Mouse (Mus musculus): Measurements from ENCODE around the gene Anpep. TPM values are rescaled to one million over a fixed set of nuclear protein-coding genes. Genes with fewer than 3 reads are reported as not detected.

The Anpep gene
- polyA plus RNA-seq, 1 experiment from 2014 or later: 31.4 TPM

GRCm38 (mm10) chr7:79883613-79884334, 22.9 kb upstream of the Anpep start:
- Histone ChIP-seq H3K9me3 (ENCODE audit: control insufficient read depth, low read length) (no peaks in the 10 kb centered on the region), H3K27me3 (ENCODE audit: control insufficient read depth, insufficient read depth, low read length) (no peaks in the 10 kb centered on the region), H3K4me2 (replicated peaks; ENCODE audit: low read depth) (no peak overlapping the region), H3K36me3 (ENCODE audit: control insufficient read depth, insufficient read depth, low read length) (no peaks in the 10 kb centered on the region; the same call in 1 of the 2 replicates), H3K27ac (replicated peaks) (no peak overlapping the region), H3K9ac (ENCODE audit: low read length) (no peak overlapping the region), H3K4me3 (ENCODE audit: low read depth, low read length) (no peak overlapping the region), H3K4me1 (replicated peaks; ENCODE audit: control insufficient read depth, insufficient read depth) (no peaks in the 10 kb centered on the region)
- 69% methylated on average over 7 of the region's 7 CpGs for WGBS
- TF ChIP-seq EP300 (optimal IDR thresholded peaks at IDR 0.05): no peak
- TF ChIP-seq CTCF (IDR thresholded peaks at IDR 0.05; ENCODE audit: low read depth): no peak
- no peak for DNase-seq (ENCODE audit: low spot score)
- no peak for ATAC-seq (ENCODE audit: low FRiP score, low TSS enrichment)

GRCm38 (mm10) chr7:79881901-79882300, 21.0 kb upstream of the Anpep start:
- Histone ChIP-seq H3K9me3 (ENCODE audit: control insufficient read depth, low read length) (no peaks in the 10 kb centered on the region), H3K9ac (ENCODE audit: low read length) (no peak overlapping the region), H3K27me3 (ENCODE audit: control insufficient read depth, insufficient read depth, low read length) (no peaks in the 10 kb centered on the region), H3K4me1 (replicated peaks; ENCODE audit: control insufficient read depth, insufficient read depth) (no peaks in the 10 kb centered on the region), H3K4me2 (replicated peaks; ENCODE audit: low read depth) (no peak overlapping the region), H3K36me3 (ENCODE audit: control insufficient read depth, insufficient read depth, low read length) (no peaks in the 10 kb centered on the region; the same call in 1 of the 2 replicates), H3K27ac (replicated peaks) (no peak overlapping the region), H3K4me3 (ENCODE audit: low read depth, low read length) (no peak overlapping the region)
- 73% methylated on average over 6 of the region's 6 CpGs for WGBS
- no peak for DNase-seq (ENCODE audit: low spot score)
- no peak for TF ChIP-seq EP300 (optimal IDR thresholded peaks at IDR 0.05)
- no peak for TF ChIP-seq CTCF (IDR thresholded peaks at IDR 0.05; ENCODE audit: low read depth)
- no peak for ATAC-seq (ENCODE audit: low FRiP score, low TSS enrichment)

GRCm38 (mm10) chr7:79880998-79881397, 20.1 kb upstream of the Anpep start:
- ATAC-seq (ENCODE audit: low FRiP score, low TSS enrichment): peak; percentile 47; the same call in 1 of the 2 replicates
- Histone ChIP-seq H3K4me2 (replicated peaks; ENCODE audit: low read depth) (no peak overlapping the region), H3K36me3 (ENCODE audit: control insufficient read depth, insufficient read depth, low read length) (no peaks in the 10 kb centered on the region; the same call in 1 of the 2 replicates), H3K27ac (replicated peaks) (peak overlapping the region; percentile 30), H3K4me1 (replicated peaks; ENCODE audit: control insufficient read depth, insufficient read depth) (no peaks in the 10 kb centered on the region), H3K27me3 (ENCODE audit: control insufficient read depth, insufficient read depth, low read length) (no peaks in the 10 kb centered on the region), H3K9me3 (ENCODE audit: control insufficient read depth, low read length) (no peaks in the 10 kb centered on the region), H3K4me3 (ENCODE audit: low read depth, low read length) (no peak overlapping the region), H3K9ac (ENCODE audit: low read length) (no peak overlapping the region)
- TF ChIP-seq EP300 (optimal IDR thresholded peaks at IDR 0.05) (no peak), CTCF (IDR thresholded peaks at IDR 0.05; ENCODE audit: low read depth) (no peak)
- 49% methylated on average over 3 of the region's 3 CpGs for WGBS
- no peak for DNase-seq (ENCODE audit: low spot score)

- Histone ChIP-seq H3K4me1 (replicated peaks; ENCODE audit: control insufficient read depth, insufficient read depth) (no peaks in the 10 kb centered on the region), H3K9ac (ENCODE audit: low read length) (no peak overlapping the region), H3K4me2 (replicated peaks; ENCODE audit: low read depth) (no peak overlapping the region), H3K27ac (replicated peaks) (no peak overlapping the region), H3K27me3 (ENCODE audit: control insufficient read depth, insufficient read depth, low read length) (no peaks in the 10 kb centered on the region), H3K9me3 (ENCODE audit: control insufficient read depth, low read length) (no peaks in the 10 kb centered on the region), H3K4me3 (ENCODE audit: low read depth, low read length) (no peak overlapping the region), H3K36me3 (ENCODE audit: control insufficient read depth, insufficient read depth, low read length) (no peaks in the 10 kb centered on the region; the same call in 1 of the 2 replicates)
- 83% methylated on average over 6 of the region's 6 CpGs for WGBS
- no peak for ATAC-seq (ENCODE audit: low FRiP score, low TSS enrichment)
- DNase-seq (ENCODE audit: low spot score): no peak
- no peak for TF ChIP-seq CTCF (IDR thresholded peaks at IDR 0.05; ENCODE audit: low read depth)
- no peak for TF ChIP-seq EP300 (optimal IDR thresholded peaks at IDR 0.05)
Measured at GRCm38 (mm10) chr7:79880033-79880432, 19.2 kb upstream of the Anpep start.

GRCm38 (mm10) chr7:79878455-79879025, 17.7 kb upstream of the Anpep start:
- Histone ChIP-seq H3K27ac (replicated peaks) (no peak overlapping the region), H3K9me3 (ENCODE audit: control insufficient read depth, low read length) (no peaks in the 10 kb centered on the region), H3K9ac (ENCODE audit: low read length) (no peak overlapping the region), H3K4me2 (replicated peaks; ENCODE audit: low read depth) (no peak overlapping the region), H3K4me3 (ENCODE audit: low read depth, low read length) (no peak overlapping the region), H3K36me3 (ENCODE audit: control insufficient read depth, insufficient read depth, low read length) (no peaks in the 10 kb centered on the region; the same call in 1 of the 2 replicates), H3K4me1 (replicated peaks; ENCODE audit: control insufficient read depth, insufficient read depth) (no peaks in the 10 kb centered on the region), H3K27me3 (ENCODE audit: control insufficient read depth, insufficient read depth, low read length) (no peaks in the 10 kb centered on the region)
- TF ChIP-seq EP300 (optimal IDR thresholded peaks at IDR 0.05) (no peak), CTCF (IDR thresholded peaks at IDR 0.05; ENCODE audit: low read depth) (no peak)
- DNase-seq (ENCODE audit: low spot score) (no peak), ATAC-seq (ENCODE audit: low FRiP score, low TSS enrichment) (no peak)
- WGBS: 56% methylated on average over 2 of the region's 2 CpGs

- no peak for ATAC-seq (ENCODE audit: low FRiP score, low TSS enrichment)
Measured at GRCm38 (mm10) chr7:79873407-79873806, 12.5 kb upstream of the Anpep start.

More at GRCm38 (mm10) chr7:79873407-79873806, 12.5 kb upstream of the Anpep start:
- TF ChIP-seq EP300 (optimal IDR thresholded peaks at IDR 0.05): no peak
- no peak for TF ChIP-seq CTCF (IDR thresholded peaks at IDR 0.05; ENCODE audit: low read depth)
- Histone ChIP-seq H3K9ac (ENCODE audit: low read length) (no peak overlapping the region), H3K9me3 (ENCODE audit: control insufficient read depth, low read length) (no peaks in the 10 kb centered on the region), H3K4me1 (replicated peaks; ENCODE audit: control insufficient read depth, insufficient read depth) (no peaks in the 10 kb centered on the region), H3K27ac (replicated peaks) (no peak overlapping the region), H3K27me3 (ENCODE audit: control insufficient read depth, insufficient read depth, low read length) (no peaks in the 10 kb centered on the region), H3K4me2 (replicated peaks; ENCODE audit: low read depth) (no peak overlapping the region), H3K36me3 (ENCODE audit: control insufficient read depth, insufficient read depth, low read length) (no peaks in the 10 kb centered on the region), H3K4me3 (ENCODE audit: low read depth, low read length) (no peak overlapping the region)
- WGBS: 60% methylated on average over 6 of the region's 6 CpGs
- DNase-seq (ENCODE audit: low spot score): no peak

All from stomach, postnatal 0 days (tissue).